Mouse (Mus musculus) liver (tissue): ENCODE measurements around the gene Prdm2.

Experiments used
- DNase-seq: peaks from one replicate; pipeline ENCODE4 v3.0.0-alpha.2; 2020; ENCODE audit warnings: mixed read lengths

The Prdm2 gene

DNA sequence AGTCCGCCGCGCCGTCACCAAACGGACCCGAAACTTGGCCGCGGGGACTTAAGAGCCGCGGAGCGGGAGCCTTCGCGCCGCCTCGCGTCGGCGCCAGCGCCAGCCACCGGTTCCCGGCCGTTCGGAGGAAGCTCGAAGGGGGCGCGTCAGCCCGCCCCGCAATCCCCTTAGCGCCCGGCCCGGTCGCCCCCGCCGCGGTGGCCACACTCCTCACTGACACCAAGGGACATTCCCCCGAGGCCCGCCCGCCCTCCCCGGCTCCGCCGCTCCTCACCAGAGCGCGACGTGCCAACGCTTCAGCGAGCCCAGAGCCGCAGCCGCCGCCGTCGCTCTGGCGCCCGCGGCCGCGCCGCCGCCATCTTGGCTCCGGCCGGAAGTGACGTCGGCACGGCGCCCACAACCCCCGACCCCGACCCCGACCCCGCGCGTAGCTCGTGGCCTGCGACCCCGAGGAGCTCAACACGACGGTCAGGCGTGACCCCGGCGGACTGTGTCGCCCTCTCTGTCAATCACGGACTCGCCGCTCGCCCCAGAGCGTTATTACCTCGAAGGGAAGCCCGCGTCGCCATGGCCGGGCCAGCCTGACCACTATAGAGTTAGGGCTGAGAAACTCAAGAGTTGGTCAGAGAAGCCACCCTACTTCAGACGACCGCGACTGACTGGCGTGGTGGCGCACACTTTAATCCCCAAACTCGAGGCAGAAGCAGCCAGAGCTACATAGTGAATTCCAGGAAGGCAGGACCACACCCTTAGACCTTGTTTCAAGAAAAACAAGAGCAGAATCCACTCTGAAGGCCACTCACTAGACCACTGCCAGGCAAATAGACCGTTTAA is at the start of gene Prdm2:
Prdm2 (minus strand) TSS at position 655 of the 834 bp plus-strand sequence.
- peak; percentile 61 for DNase-seq

DNA sequence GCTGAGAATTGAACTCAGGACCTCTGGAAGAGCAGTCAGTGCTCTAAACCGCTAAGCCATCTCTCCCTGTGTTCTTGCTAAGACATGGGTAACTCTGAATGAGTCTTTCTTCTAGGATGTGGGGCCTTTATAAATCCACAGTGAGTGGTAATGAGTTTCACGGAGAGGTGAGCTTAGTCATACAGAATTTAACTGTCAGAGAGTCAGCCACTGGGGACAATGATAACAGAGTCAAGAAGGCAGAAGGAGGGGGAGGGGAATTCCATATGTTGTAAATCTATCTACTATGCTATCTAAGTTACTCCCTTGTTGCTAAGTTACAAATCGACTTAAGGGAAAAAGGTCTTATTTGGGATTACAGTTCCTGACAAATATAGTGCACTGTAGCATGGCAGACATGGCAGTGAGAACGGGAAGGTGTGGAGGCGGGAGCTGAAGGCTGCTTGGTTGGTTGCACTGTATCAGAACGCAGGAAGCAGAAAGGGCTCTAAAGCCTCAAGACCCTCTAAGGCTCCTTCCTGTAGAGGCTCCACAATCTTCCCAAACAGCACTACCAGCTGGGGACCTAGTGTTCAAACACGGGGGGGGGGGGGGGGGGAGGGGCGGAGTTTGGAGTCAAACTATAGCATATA is 47.0 kb upstream of the Prdm2 start:
- no peak for DNase-seq

DNA sequence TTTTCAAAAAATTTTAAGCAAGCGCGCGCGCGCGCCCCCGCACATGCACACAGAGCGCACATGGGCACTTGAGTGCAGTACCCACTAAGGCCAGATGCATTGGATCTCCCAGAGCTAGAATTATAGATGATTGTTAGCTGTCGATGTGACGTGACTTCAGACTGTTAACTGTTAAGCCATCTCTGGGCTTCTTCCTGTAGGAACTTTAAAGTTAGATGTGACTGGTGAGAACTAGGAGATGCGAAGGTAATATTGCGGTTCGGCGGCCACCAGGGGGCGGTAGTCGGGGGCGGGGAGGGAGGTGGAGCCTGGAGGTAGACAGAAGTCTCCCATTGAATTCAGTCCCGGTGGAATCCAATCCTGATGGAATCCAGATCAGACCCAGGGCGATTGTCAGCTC is 45.7 kb upstream of the Prdm2 start:
- peak; percentile 73 for DNase-seq

DNA sequence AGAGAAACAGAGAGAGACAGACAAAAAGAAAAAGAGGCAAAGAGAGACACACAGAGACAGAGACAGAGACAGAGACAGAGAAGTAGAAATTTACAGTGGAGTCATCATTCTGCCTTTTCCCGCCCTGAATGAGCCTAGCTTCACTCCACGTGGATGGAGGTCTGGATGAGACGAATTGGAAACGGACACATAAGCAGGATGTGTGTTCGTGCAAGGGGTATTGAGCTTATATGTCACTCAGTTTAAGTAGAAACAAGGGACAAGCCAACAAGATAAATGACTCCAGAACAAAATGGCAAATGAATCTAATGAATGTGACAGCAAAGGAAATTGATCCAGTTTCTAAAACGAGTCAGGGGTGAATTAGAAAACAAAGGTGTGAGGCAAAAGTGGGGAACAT is 45.2 kb upstream of the Prdm2 start:
- no peak for DNase-seq

DNA sequence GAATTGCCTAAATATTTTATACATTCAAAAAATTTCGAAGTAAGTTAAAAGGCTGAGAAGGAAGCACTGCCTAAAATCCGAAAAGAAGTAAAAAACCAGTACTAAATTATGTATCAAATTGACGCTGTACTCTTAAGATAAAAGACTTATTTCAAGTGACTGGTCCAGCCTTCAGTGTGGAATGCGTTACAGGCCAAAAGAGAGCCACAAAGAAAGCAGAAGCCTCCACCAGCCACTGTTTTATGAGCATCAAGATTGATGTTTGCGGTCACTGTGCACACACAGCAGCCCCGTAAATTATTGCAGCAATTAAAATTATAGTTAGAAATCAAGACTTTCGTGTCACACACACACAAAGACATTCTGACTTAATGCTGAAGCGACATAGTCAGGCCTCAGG is 42.7 kb upstream of the Prdm2 start:
- DNase-seq: no peak

DNA sequence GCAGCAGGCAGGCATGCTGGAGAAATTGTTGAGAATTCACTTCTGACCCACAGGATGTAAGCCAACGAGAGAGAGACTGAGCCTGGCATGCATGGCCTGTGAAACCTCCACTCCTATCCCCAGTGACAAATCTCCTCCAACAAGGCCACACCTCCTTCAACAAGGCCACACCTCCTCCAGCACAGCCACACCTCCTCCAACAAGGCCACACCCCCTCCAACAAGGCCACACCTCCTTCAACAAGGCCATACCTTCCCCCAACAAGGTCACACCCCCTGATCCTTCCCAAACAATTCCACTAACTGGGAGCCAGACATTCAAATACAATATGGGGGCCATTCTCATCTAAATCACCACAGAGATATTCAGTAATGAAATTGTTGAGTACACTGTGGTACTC is 40.6 kb upstream of the Prdm2 start:
- no peak for DNase-seq

DNA sequence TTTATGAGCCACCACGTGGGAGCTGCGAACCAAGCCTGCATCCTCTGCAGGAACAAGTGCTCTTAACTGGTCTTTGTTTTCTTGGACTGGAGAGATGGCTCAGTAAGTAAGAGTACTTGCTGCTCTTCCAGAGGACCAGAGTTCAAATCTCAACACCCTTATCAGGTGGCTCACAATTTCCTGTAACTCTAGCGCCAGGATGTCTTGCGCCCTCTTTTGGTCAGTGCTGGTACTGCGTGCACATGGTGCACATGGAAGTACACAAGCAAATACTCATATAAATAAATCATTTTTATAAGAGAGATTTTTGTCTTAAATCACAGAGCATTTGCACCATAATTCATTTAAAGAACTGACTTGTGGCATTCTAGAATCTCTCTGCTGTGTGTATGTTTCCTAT is 35.3 kb upstream of the Prdm2 start:
- peak; percentile 23 for DNase-seq

DNA sequence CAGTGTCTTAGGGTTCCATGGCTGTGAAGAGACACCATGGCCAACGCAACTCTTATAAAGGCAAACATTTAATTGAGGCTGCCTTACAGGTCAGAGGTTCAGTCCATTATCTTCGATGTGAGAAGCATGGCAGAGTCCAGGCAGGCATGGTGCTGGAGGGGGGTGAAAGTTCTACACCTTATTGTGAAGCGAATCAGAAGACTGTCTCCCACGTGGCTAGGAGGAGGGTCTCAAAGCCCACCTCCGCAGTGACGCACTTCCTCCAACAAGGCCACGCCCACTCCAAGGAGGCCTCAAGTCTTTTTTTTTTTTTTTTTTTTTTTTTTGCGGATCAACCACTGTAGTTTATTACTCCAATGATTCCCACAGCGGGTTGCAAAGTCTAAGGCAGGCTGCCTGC is 28.5 kb upstream of the Prdm2 start:
- no peak for DNase-seq

DNA sequence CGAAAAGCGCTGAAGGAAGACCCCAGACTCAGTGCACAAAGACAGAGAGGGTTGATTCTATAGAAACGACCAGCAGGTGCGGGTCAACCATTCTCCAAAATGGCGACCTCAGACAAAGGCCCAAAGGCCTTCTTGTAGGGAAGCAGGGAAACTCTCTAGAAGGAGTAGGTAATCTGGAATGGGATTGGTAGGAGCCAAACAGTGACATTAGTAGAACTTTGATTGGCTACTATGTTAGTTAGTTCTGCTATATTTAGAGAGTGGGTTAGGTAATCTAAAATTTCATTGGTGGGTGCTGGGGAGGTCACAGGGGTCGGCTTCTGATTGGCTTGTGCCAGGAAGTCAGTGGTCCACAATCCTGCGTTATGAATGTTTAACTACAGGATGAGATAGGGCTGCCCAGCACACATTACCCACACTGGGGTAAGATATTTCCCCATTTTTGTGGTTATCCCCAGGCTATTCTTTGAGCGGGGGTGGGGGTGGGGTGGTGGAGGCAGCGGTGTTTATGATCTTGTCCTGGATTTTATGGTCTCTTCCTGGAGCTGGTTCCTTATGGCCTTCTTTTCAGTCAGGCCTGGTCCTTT is 26.9 kb upstream of the Prdm2 start:
- no peak for DNase-seq

DNA sequence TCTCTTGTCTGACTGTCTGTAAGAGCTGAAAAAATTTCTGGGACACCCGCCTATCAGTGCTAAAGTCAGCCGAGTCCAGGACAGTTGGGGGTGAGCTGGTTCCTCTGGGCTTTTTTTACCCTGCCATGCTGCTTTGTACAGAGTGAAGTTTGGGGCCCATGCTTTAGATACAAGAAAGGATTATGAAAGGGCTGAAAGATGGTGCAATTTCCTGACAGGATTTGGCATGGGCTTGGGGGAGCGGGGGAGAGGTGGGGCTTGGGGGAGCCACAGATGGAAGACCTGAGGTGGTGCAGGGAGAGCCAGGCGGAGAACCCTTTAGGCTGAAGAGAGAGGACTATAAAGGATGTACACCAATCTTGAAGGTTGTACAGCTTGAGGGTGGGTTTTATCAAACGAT is 26.3 kb upstream of the Prdm2 start:
- DNase-seq: no peak

DNA sequence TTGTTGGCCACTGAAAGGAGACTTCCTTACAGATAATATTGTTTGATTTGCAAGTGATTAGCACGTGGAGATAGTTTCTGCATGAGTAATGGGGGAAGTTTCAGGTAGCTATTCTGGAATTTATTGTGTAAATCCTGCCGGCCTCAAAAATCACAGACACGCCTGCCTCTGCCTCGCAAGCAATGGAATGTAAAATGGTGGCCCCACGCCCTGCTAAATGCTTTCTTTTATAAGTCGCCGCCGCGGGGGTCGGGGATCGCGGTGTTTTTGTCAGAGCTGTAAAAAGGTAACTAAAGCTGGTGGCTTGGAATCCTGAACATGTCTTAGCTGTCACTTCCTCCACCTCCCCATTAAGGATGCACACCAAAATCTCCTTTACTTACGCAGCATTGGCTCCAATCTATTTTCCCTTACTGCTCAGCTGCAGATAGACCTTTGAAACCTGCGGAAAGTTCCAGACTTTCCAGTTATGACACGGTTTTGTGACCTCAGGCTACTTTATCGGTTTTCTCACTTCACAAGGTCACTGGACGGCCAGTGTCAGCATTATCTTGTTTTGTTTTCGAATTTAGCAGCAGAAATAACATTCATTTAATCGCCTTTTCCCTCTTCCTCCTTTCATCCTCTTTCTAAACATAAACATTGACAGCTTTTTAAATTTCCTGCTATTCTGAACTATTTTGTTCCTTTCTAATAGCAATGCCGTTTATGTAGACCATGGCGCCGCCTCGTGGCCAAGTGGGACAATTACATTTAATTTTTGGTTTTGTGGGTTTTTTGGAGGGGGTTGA is 25.6 kb upstream of the Prdm2 start:
- peak; percentile 49 for DNase-seq

DNA sequence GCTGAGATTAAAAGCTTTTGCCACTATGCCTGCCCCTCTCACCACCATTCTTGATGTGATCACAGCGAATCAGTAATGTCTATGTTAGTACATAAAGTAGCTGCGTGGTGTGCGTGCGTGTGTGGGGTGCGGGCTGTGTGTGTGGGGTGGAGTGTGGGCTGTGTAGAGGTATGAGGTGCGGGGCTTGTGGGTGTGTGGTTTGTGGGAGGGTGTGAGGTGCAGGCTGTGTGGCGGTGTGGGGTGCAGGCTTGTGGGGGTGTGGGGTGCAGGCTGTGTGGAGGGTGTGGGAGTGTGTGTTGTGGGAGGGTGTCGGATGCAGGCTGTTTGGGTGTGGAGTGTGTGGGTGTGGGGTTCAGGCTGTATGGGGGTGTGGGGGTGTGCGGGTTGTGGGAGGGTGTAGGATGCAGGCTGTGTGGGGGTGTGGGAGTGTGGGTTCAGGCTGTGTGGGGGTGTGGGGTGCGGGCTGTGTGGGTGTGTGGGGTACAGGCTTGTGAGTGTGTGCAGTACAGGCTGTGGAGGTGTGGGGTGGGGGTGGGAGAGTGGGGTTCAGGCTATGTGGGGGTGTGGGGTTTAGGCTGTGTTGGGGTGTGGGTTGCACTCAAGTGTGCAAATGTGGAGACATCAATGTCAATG is 19.1 kb upstream of the Prdm2 start:
- no peak for DNase-seq

DNA sequence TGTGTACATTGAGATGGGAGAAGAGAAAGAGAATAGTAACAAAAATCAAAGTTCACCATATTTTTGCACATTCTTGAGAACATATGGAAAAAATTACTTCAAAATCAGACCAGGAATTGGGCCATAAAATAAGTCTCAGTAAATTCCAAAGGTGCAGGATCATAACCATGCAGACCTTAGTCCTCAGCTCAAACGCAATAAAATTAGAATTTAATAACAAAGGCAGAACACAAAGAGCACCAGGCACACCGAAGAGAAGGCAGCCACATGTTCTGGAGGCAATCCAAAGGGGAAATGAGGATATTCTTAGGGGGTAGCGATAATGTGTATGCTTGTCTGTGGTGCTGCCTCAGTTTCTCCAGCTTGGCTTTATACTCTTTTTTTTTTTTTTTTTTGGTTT is 18.3 kb upstream of the Prdm2 start:
- DNase-seq: no peak

DNA sequence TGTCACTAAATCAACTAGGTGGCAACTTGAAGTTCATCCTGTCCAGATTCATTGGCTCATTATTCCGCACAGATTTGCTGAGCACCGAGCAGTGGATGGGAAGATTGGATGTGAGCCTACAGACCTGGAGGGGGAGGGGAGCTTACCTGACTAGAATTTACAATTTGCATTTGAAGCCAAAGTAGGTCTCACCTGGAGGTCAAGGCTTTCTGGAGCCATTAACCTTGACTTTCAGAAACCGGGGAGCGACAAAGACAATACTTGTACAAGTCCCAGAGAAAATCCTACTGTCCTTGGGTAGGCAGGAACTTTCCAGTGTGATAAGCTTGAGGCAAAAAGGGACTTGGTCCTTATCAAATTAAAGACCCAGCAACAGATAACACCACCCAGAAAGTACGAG is 15.2 kb upstream of the Prdm2 start:
- no peak for DNase-seq

DNA sequence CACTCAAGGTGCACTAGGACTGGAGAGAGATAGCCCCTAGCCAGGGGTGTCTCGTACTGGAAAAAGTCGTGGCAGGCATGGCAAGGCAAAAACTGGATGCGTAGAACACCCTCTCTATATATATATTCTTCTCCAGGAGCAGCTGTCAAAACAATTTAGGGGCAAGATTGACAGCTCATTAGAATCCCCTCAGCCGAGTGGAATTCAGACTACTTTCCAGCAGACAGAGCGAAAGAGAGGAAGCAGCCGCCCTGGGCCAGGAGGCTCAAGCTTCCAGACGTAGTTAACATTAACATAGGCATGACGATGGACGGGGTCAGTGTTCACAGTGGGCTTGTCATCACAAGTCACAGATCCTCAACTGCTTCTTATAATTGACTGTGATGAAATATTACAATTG is 13.1 kb upstream of the Prdm2 start:
- DNase-seq: no peak

DNA sequence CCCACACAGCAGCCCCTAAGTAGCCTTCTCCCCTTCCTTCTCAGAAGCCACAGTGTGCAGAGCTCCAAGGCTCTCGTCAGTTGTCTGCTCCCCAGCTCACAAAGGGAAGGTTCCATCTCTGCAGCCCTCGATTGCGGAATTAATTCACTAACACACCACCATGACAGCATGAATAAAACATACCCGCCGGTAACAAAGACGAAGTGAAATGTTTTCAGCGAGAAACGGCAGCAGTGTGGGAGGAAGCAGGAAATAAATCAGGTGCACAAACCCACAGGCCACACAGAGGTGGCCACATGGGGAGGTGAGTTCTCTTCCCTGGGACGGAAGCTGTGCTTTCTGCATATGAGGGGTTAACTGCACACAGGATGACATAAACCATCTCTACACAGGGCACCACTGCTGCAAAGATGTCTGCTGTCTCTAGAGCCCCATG is 6.5 kb upstream of the Prdm2 start:
- no peak for DNase-seq

DNA sequence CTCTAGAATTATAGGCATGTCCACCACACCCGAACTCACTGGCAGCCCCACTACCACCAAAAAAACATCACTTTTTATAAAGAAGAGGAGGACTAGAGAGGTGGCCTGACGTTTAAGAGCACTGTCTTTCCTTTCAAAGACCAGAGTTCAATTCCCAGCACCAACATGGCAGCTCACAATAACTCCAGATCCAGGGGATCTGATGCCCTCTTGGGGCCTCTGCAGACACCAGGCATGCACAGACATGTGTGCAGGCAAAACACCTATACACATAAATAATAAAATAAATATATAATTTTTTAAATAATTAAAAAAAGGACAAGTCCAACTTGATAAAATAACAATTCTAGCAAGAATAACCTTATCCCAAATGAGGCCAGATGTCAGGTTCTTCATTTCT is 6.1 kb upstream of the Prdm2 start:
- no peak for DNase-seq

DNA sequence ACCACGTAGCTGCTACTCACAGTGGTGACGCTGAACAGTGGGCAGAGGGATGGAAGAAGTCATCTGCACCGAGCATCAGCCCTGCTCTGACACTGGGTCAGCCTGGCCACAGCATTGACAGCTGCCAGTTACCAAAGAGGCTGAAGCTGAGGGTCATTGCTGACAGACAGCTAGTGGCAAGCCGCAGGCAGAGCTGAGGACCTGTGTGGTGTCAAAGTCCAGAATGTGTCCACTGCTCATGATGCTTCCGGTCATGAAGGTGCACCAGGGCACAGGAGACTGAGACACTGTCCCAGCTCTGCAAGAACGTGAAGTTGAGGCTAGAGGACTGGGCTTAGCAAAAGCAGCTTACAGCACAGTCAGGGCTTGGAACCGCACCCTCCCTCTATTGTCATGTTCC is 4.4 kb upstream of the Prdm2 start:
- no peak for DNase-seq

DNA sequence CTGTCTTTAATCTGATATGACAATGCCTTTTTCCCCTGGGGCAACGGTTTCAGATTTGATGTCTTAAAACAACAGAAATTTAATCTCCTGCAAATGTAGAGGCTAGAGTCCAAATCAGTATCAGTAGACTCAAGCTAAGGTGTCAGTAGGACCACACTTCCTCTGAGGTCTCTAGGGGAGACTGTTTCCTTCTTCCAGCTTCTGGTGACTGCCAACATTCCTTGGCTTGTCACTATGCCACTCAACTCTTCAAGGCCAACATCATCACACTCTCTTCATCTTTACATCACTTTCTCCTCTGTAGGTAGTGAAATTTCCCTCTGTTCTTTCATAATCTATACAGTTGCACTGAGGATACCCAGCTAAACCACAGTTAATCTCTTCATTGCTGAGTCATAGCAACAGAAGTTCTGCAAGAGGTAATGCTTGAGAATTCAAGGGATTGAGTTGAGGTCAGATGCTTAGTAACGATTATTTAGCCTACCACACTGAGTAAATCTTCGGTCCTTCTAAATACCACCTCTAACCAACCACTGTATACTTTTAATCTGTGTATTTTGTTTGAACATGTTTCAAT is 1.5 kb upstream of the Prdm2 start:
- no peak for DNase-seq

DNA sequence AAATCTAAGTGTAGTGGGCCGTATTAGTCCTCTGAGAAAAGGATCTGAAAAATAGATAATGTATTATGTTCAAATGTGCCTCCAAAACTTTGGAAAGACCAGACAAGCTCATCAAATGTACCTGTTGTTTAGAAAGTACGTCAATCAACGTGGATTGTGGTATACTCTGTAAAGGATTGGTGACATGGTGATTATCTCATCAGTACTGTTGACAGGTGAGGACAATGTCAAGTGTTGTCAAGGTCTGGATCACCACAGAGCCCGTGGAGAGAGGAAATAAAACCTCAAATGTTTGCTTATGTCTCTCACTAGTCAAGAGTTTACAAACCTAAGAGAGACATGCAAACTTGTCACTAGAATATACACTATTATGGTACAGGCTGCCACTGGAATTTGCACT is 776 bp upstream of the Prdm2 start:
- no peak for DNase-seq

DNA sequence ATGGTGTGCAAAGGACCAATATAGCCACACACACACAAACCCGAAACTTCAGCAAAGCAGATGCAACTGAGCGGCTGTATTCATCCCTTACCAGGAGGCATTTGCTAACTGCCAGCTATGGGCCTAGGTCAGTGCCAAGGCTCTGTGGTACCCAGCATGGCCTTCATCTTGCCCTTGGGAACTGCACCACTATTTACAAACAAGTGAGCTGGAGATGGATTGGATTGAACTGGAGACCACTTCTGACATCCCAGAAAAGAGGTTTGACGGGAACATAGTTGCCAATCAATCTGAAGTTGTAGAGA is 332 bp upstream of the Prdm2 start:
- DNase-seq: no peak

DNA sequence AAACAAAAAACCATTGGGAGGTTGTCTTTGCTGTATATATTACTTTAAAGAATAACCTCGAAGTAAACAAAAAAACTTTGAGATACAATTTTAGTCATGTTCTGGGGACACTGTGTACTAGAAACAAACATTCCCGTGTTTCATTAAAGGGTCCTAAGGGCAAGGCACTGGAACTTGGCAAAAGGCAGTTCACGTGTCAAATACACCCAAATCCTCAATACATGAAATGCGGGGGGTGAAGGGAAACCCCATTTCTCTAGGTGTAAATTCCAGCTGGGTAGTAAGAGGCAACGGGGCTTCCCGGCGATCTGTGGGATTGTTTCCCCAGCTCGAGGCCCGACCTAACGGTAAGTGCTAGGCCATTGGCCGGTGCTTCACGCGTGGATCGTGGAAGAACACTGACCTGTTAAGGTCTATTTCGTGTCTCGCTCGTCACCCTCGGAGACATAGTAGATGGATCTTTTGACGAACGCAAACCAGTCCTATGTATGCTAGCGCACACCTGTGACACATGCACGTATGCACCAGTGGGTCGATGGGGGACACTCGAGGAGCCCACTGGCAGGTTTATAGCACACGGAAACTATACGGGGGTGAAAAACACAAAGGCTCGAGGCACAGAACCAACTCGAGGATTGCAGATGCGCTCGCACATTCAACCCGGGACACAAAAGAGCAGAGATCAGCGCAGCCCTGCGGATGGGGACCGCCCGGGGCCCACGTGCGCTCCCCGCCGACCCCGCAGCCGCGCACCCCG is 1.0 kb downstream of the Prdm2 start:
- peak; percentile 32 for DNase-seq
